Mouse (Mus musculus): Measurements from ENCODE around the gene Atp8b4.

The Atp8b4 gene

DNA sequence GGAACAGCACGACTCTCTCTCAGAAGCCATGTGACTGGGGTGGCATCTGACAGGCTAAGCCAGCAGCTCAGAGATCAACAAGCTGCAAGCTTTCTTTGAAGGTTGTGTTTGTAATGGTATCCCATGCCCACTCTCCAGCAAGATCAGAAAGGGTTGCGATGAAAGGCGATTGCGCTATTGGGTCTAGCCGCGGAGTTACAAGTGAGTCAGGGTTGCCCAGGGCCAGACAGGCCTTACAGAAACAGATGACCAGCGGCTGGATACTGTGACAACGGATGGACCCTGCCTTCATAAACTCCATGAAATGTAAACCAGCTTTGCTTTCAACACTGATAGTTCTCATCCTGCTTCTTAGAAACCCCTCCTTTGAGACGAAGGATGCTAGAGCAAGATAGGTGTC is 66.2 kb downstream of the Atp8b4 start:
- DNase-seq (ENCODE audit: low read depth, low spot score): no peak

GRCm38 (mm10) chr2:126432481-126433066 is 67.9 kb downstream of the Atp8b4 start:
- DNase-seq (ENCODE audit: low read depth, low spot score): peak; percentile 6

GRCm38 (mm10) chr2:126429282-126429681 is 71.2 kb downstream of the Atp8b4 start:
- peak; percentile 81 for DNase-seq (ENCODE audit: low read depth, low spot score)

- DNase-seq (ENCODE audit: low read depth, low spot score): peak; percentile 4
These were observed 75.3 kb downstream of the Atp8b4 start for GRCm38 (mm10) chr2:126425223-126425622.

- DNase-seq (ENCODE audit: low read depth, low spot score): peak; percentile 43
These were observed 75.8 kb downstream of the Atp8b4 start for GRCm38 (mm10) chr2:126424714-126425113.

DNA sequence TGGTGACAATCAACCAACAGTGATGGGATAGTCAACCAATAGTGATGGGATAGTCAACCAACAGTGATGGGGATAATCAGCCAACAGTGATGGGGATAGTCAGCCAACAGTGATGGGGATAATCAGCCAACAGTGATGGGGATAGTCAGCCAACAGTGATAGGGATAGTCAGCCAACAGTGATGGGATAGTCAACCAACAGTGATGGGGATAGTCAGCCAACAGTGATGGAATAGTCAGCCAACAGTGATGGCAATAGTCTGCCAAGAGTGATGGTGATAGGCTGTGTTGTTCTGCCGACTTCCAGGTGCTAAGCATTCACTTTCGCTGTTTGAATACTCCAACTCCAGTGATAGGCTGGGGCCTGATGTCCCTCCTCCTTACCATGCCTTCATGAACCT is 79.6 kb downstream of the Atp8b4 start:
- DNase-seq (ENCODE audit: low read depth, low spot score): no peak

GRCm38 (mm10) chr2:126418916-126419315 is 81.6 kb downstream of the Atp8b4 start:
- no peak for DNase-seq (ENCODE audit: low read depth, low spot score)

GRCm38 (mm10) chr2:126416772-126417171 is 83.7 kb downstream of the Atp8b4 start:
- no peak for DNase-seq (ENCODE audit: low read depth, low spot score)

DNA sequence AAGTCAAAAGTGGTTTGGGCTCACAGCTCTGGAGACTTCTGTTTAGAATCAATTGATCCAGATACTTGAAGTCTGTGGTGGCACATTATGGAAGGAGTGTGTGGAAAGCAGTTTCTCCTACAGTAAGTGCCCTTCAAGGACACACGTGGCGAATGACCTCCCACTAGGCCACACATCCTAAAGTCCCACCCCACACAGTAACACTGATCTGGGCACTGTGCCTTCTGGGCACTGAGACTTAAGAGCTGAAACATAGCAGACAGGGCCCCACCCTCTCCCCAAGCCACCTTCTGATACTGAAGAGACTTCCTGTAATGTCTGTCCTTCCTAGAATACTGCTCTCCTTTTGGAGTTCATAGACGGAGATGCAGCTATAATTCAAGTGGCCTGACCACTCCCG is 84.5 kb downstream of the Atp8b4 start:
- no peak for DNase-seq (ENCODE audit: low read depth, low spot score)

- no peak for DNase-seq (ENCODE audit: low read depth, low spot score)
These were observed 87.7 kb downstream of the Atp8b4 start for GRCm38 (mm10) chr2:126412759-126413158.

DNA sequence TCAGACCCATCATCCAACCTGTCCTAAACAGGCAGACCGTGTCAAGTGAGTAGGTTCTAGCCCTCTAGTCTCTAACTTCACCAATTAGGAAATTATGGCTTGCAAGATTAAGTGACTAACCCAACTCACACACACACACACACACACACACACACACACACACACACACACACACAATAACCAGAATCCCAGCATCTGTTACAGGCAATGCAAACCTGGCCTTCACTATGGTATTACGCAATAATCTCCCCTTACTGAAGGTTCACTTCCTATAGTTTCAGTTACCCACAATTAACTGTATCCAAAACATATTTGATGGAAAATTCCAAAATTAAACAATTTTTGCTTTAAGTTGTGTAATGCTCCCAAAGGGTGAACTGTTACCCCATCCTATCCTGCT is 101.0 kb downstream of the Atp8b4 start:
- DNase-seq (ENCODE audit: low read depth, low spot score): no peak

GRCm38 (mm10) chr2:126399017-126399416 is 101.5 kb downstream of the Atp8b4 start:
- DNase-seq (ENCODE audit: low read depth, low spot score): no peak

DNA sequence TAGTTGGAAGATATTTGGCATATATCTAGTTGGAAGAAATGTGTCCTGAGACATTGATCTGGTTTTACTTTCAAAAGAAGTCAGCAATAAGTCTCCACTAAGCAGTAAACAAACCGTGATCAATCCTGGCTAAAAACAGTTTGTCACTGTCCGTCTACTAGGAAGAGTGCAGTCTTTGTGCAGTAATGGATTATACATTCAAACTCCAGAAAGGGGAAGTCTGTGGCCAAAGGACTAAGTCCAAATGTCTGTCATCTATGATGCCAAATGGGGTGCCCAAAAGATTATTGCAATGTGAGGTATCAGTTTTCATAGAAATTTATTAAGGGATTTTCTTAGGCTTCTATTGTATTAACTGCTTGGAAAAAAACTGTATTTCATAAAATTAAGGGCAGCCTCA is 102.3 kb downstream of the Atp8b4 start:
- DNase-seq (ENCODE audit: low read depth, low spot score): no peak

DNA sequence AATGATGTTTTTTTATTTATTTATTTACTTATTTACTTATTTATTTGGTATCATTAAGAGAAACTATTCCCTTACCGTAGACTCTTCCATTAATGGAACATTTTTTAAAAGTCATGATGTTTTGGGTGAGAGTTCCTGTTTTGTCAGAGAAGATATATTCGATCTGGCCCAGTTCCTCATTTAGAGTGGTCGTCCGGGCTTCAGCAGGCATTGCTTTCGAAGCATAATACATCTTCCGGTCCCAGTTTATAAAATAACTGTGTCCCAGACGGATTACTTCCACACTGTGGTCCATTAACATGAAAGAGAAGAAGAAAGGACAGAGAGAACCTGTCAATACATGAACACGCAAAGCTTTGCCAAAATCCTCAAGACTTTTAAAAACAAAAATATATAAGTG is 103.0 kb downstream of the Atp8b4 start:
- no peak for DNase-seq (ENCODE audit: low read depth, low spot score)

DNA sequence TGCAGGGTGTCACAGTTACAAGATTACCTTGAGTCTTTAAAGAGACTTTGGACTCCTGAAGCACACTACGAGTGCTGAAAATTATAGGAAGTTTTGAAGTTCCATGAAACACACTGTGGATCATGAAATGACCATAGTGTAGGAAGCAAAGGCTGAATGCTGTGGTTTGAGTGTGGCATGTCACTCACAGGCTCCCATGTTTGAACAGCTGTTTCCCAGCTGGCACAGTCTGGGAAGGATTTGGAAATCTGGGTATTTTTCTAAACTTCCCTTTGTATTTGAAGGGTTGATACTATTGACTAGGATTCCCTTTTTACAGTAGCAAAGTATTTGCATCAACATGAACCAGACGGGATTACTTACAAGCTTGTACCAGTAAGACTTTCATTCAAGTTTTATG is 105.5 kb downstream of the Atp8b4 start:
- DNase-seq (ENCODE audit: low read depth, low spot score): no peak

- DNase-seq (ENCODE audit: low read depth, low spot score): no peak
These were observed 112.9 kb downstream of the Atp8b4 start for GRCm38 (mm10) chr2:126387458-126388037.

DNA sequence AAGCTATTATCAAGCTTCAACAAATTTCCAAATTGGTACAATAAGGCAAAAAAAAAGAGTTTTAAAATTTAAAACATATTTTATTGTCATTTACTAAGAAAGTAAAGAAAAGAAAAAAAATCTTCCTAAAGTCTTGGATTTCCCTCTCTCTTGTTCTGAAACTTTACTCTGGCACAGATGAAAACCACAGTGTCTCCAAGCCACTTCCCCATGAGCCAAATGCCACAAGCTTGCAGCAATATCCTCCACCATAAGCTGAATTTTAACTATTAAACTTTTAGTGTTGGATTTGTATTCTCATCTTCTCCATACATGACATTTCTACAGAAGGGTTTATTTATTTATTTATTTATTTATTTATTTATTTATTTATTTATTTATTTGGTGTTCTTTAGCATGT is 114.4 kb downstream of the Atp8b4 start:
- DNase-seq (ENCODE audit: low read depth, low spot score): no peak

- no peak for DNase-seq (ENCODE audit: low read depth, low spot score)
These were observed 120.2 kb downstream of the Atp8b4 start for GRCm38 (mm10) chr2:126380300-126380699.

- DNase-seq (ENCODE audit: low read depth, low spot score): no peak
These were observed 128.8 kb downstream of the Atp8b4 start for GRCm38 (mm10) chr2:126371634-126372033.

GRCm38 (mm10) chr2:126369815-126370214 is 130.7 kb downstream of the Atp8b4 start:
- no peak for DNase-seq (ENCODE audit: low read depth, low spot score)

DNA sequence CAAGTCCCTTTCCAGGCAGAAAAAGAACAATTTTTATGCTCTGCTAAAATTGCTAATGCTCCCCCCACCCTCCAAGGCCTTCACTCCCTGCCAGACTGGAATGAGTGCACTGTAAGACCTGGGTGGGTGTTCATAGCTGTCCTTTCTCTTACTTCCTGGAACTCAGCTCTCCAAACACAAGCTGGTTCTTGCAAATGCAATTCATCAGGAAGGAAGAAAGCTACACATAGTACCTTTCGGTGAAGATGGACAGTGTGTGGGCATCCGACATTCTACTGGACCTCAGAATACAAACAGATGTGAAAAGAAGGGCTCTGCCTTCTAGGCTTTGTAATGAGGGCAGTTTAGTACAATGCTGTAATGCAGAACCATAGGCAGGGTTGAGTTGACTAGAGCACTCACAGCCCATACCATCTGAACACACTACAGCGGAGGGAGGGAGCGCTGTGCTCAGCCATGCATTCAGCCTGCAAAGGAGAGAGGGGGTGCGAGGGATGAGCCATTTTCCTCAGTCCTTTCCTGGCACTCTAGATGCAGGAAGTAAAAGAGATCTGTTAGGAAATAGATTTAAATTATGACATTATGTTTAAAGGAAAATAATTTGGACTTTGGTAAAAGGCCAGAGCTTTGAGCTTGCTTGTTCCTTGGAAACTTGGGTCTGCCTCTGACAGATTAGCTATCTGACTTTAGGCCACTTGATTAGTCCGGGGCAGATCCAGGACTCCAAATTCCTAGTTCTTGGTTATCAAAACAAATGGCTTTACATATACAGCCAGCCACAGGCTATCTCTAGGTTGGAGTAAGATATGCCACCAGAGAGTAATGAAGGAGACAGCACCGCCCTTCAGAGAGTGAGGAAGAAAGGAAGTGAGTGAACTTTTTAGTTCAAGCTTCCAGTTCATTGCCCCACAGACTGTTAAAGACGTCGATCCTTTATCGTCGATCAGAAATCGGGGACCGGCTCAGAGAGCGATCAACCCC is 136.4 kb downstream of the Atp8b4 start:
- DNase-seq (ENCODE audit: low read depth, low spot score): no peak

DNA sequence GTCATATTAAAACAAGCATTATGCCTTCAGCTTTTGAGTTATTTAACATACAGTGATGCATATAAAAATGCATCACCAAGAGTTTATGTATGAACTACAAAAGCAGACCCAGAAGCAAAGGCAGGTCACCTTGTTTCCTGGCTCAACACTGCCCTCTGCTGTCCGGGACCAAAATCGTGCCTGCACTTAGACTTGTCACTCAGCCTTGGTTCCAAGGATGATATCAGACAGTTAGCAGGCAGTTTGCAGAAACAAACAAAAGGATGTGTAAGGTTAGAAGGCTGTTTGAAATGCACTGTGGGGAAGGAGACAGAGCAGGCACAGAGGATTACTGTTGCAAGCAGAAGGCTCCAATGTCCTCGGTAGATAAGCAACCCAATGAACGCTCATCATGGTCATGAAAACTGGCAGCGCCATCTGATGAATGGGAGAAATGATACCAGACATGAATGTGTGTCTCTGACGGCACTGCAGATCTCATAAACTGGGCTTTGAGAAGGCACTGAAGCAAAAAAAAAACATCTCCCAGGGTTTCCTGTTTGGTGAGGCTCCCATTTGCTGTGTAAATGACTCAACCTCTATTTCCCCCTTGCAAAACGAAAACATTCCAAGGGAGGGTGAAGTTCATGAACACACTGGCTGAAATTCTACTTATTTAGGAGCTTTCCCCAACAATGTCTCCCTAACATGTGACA is 137.3 kb downstream of the Atp8b4 start:
- peak; percentile 82 for DNase-seq (ENCODE audit: low read depth, low spot score)

Data from brain, adult 2 months (tissue).